Mouse (Mus musculus): ENCODE data around the gene Tekt5.

The Tekt5 gene

GRCm38 (mm10) chr16:10379531-10379930 lies 15.8 kb downstream of the Tekt5 start:
- DNase-seq (ENCODE audit: low spot score): no peak

DNA sequence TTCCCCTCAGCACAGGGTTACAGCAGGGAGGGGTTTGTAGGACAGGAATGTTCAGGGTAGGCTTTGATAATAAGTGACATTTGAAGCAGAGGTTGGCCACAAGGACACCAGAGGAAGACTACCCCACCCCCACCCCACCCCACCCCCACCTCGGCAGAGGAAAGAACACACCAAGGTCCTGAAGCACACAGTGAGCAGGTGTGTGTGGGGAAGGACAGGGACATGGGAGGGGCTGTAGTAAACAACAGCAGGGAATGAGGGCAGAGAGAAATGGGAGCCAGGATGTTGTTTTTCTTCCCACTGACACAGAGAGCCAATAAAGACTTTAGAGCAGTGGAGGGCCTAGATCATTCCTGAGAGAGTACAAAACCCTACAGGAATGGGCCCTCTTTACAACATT lies 18.0 kb downstream of the Tekt5 start:
- DNase-seq (ENCODE audit: low spot score): no peak

DNA sequence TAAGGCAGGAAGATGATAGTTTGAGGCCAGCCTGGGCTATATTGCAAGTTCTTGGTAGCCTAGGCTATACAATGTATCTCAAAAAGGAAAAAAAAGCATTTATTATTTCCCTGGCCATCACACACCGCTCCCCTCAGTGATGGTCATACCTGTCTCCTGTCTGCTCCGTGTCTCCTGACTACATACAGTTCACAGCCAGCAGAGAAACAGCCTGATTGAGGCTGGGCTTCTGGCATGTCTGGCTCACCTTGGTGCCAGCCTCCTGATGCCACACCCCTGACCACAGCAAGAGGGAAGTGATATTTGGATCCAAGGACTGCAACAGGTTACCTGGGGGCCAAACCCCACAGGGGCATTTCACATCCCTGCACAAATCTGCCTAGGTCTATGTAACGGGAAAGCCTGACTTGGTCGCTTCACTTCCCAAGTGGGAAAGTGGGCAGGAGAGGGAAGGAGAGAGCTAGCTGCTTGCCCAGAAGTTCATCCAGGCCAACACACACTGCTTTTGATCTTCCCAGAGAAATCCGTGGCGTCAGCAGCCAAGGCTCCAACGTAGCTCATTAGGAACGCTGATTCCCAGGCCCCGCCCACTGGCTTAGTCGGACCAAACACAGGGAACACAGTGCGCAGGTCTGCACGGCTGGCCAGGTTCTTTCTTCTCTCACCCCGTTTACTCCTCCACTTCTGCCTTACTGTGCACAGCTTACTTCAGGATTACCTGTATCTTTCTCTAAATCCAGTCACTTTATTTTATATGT lies 20.9 kb downstream of the Tekt5 start:
- peak; percentile 76 for DNase-seq (ENCODE audit: low spot score)

DNA sequence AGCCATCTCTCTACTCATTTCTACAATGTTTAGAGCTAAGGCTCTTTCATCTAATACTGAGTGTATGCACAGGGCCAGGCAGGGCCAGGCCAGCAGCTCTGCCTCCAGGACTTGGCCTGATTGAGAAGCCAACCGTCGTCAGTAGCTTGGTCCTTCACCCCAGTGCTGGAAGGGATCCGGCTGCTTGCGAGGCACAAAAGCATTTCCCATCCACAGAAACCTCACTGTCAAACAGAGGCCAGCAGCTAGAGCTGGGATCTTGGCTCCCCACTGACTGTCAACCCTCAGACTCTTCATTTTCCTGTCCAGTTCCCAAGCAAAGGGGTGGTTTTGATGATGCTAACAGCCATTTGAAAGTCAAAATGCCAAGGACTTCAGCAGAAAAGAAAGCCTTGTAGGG lies 22.9 kb downstream of the Tekt5 start:
- no peak for DNase-seq (ENCODE audit: low spot score)

GRCm38 (mm10) chr16:10369996-10370395 lies 25.3 kb downstream of the Tekt5 start:
- DNase-seq (ENCODE audit: low spot score): no peak

DNA sequence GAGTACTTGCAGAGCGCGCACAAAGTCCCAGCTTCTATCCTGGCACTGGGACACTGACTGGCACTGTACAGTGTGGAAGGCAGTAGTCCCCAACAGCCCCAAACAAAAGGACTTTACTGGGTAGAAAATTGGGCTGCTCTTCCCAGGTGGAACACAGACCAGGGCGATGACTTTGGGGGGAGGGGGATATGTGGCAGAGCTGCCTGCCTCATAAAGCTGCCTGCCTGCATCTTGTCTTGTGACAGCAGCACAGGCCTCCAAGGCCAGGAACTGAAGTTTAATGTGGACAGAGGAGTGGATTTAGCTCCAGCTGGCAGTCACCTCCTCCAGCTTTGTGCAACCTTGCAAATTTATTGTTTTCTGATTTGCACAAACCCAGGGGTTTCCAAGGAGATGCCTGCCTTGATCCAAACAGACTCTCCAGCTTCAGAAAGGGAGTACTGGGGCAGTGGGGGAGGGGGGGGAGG lies 25.8 kb downstream of the Tekt5 start:
- no peak for DNase-seq (ENCODE audit: low spot score)

GRCm38 (mm10) chr16:10366240-10367217 lies 28.8 kb downstream of the Tekt5 start:
- DNase-seq (ENCODE audit: low spot score): no peak

DNA sequence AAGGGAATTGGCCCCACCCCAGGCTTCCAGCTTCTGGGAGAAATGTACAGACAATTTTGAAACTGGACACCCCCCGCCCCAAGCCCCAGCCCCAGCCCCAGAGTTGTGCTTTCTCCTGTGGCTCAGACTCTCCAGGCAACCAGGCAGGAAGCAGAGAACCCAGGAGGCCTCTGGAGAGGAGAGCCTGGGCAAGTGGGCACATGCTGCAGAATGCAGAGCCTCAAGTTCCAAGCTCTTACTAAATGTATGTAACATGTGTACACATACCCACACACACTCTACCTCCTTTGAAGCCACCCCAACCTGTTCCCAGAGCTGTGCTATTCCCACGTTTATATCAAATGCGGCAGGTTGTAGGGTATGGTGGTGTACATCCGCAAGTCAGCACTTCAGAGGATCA lies 29.5 kb downstream of the Tekt5 start:
- no peak for DNase-seq (ENCODE audit: low spot score)

DNA sequence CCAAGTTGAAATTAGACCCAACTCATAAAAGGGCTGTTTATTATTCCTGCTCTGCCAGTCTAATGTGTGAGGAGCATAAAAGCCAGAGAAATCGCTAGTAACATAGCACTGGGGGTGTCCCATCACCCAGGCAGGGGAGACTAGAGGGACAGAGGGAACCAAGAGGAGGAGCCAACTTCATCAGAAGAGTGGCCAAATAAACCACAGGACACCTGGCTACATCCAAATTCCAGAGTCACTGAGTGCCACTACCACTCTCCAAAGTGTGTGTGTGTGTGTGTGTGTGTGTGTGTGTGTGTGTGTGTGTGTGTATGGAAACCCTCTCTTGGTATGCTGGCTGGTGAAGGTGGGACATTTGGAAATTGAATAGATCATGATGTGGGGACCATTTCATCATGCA lies 32.2 kb downstream of the Tekt5 start:
- no peak for DNase-seq (ENCODE audit: low spot score)

DNA sequence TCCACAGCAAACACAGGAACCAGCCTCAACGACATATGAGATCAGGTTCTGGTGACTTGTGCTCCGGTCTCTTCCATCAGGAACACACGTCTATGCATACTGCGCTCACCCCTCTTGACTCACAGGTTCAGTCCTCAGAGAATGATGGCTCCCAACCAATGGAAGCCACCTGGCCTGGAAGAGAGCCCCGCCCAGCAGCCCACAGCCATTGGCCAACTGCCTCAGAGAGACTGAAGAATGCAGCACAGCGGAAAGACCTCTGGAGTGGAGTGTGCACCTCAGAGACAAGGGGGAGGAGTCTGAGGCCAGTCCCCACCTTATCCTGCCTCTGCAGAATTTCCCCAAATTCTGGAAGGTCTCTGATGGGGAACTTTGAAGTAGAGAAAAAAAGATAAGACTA lies 36.0 kb downstream of the Tekt5 start:
- no peak for DNase-seq (ENCODE audit: low spot score)

GRCm38 (mm10) chr16:10358010-10358934 lies 37.0 kb downstream of the Tekt5 start:
- DNase-seq (ENCODE audit: low spot score): peak; percentile 72

DNA sequence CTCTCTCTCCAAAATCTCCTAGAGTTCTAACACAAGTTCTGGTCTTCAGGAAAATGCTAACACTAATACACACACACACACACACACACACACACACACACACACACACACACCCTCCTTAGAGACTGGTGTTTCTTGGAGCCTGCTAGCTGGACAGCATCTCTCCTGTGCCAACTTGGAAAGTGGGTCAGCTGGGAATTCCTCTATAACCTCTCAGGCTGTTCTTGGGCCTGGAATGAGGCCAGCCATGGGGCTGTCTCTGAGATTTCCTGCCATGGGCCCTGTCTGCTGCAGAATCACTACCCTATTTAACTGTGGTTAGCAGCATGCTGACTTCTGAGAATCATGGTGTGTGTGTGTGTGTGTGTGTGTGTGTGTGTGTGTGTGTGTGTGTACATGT lies 40.3 kb downstream of the Tekt5 start:
- DNase-seq (ENCODE audit: low spot score): peak; percentile 60

DNA sequence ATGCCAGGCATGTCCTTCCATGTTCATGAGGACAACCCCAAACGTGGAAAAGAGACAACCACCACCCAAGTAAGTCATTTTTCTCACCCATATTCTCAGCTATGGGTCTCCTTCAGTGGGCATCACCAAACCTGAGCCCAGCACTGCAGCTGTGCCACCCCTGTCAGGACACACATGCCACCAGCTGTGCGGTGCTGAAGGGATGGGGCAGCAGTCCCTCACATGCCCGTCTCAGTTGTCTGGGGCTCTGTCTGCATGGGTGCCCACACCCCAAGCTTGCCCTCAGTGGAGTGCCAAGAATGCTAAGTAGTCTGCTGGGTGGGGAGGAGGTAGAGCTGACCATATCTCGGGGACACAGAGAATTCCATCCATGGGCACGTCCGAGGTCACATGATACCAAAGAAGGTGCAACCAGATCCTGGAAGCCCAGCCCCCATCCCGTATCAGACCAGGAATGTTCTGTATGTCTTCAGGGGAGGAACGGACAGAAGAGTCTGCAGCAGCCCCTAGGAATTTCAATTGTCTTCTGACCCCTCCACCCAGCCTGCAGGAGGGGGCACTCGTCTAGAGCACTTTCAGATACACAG lies 44.1 kb downstream of the Tekt5 start:
- DNase-seq (ENCODE audit: low spot score): no peak

DNA sequence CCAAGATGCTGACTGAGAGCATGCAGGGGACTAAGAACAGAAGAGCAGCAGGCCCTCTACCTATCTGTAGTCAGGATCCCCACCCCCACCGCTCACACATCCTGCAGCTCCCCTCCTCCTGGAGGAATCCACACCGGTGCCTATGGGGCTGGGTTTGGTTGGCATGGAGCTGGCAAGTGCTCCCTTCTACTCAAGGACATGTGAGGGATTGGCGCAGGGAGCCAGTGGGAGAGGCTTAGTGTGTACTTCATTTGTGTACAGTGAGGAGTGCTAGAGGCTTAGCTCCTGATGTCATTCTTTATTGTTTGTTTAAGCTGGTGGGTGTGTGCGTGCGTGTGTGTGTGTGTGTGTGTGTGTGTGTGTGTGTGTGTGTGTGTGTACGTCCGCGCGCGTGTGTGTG lies 45.4 kb downstream of the Tekt5 start:
- DNase-seq (ENCODE audit: low spot score): peak; percentile 60

DNA sequence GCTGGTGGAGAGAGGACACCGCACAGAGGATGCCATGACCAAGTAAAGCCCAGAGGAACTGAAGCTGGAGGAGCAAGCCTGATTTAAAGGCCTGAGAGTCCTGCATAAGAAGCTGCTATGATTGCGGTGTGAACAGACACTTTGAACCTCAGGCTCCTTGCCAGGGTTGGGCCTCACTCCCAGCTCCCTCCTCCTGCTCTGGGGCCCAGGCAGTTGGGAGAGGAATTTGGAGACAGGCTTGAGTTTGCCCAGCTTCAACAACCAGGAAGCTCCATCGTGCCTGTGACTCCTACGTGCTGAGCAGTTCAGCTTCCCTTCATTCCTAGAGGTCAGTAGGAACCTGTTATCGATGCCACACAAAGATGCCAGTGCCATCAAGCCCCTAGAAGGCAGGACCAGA lies 45.9 kb downstream of the Tekt5 start:
- DNase-seq (ENCODE audit: low spot score): peak; percentile 73

- no peak for DNase-seq (ENCODE audit: low spot score)
Measured at GRCm38 (mm10) chr16:10347551-10347950, 47.7 kb downstream of the Tekt5 start.

DNA sequence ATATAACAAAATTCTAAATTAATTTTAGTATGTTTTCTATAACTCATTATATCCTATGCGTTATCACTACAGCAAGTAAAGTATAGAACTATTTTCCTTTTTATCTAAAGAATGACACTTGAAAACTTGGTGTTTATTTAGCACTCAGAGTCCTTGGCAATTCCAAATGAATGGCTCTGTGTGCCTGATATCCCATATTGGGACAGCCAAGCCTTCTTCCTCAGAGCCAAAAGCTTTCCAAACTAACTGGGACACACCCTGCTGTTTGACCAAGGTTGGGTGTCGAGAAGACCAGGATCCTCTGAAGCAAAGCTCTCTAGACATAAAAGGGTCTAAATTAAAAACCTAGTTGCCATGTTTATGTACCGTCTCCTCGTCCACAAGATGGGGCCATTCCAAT lies 54.2 kb downstream of the Tekt5 start:
- DNase-seq (ENCODE audit: low spot score): no peak

- no peak for DNase-seq (ENCODE audit: low spot score)
Measured at GRCm38 (mm10) chr16:10339930-10340329, 55.4 kb downstream of the Tekt5 start.

DNA sequence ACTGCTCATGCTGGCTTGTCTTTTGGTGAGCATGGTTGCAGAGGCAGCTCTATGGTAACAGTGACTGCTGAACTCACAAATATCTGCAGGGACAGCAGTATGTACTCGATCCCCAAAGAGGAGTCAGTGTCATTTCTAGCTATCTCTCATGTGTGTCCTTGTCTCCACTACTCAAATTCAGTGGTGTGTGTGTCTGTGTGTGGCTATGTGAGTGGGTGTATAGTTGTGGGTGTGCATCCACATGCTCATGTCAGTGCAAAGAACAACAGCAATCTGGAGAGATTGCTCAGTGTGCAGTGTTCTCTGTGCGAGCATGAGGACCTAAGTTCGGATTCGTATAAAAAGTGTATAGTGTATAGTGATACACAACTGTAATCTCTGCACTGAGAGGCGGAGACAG lies 56.7 kb downstream of the Tekt5 start:
- DNase-seq (ENCODE audit: low spot score): no peak

- no peak for DNase-seq (ENCODE audit: low spot score)
Measured at GRCm38 (mm10) chr16:10337422-10338197, 57.7 kb downstream of the Tekt5 start.

Data from testis, postnatal 10 days (tissue).